Mouse (Mus musculus) cerebral cortex, adult 2 months (tissue): ENCODE results near the gene Ssr2.

Experiments used
- WGBS: fragments of 180-500 bp; shearing (Covaris S2); methylation state at CpG from one replicate; pipeline ENCODE4 v1.1.7; 2018; 5-methylcytosine and 5-hydroxymethylcytosine counted together

The Ssr2 gene

GRCm38 (mm10) chr3:88541622-88542401, 33.9 kb upstream of the Ssr2 start:
- WGBS: 56% methylated on average over 7 of the region's 7 CpGs

- 81% methylated on average over 4 of the region's 4 CpGs for WGBS
Observed at GRCm38 (mm10) chr3:88542486-88542885, 33.2 kb upstream of the Ssr2 start.

GRCm38 (mm10) chr3:88543174-88543573, 32.5 kb upstream of the Ssr2 start:
- WGBS: 91% methylated on average over 8 of the region's 8 CpGs

- 79% methylated on average over 5 of the region's 5 CpGs for WGBS
Observed at GRCm38 (mm10) chr3:88543651-88544410, 31.8 kb upstream of the Ssr2 start.

GRCm38 (mm10) chr3:88544514-88544913, 31.2 kb upstream of the Ssr2 start:
- WGBS: 41% methylated on average over 5 of the region's 5 CpGs

- WGBS: 80% methylated on average over 20 of the region's 20 CpGs
Observed at GRCm38 (mm10) chr3:88544955-88545591, 30.6 kb upstream of the Ssr2 start.

GRCm38 (mm10) chr3:88546674-88547418, 28.8 kb upstream of the Ssr2 start:
- WGBS: 80% methylated on average over 6 of the region's 6 CpGs

- WGBS: 70% methylated on average over 18 of the region's 18 CpGs
Observed at GRCm38 (mm10) chr3:88548180-88548917, 27.3 kb upstream of the Ssr2 start, which contains the start of gene Rab25. Gene Rab25, minus strand, starts transcription at chr3:88548300.

- 79% methylated on average over 4 of the region's 4 CpGs for WGBS
Observed at GRCm38 (mm10) chr3:88551586-88551985, 24.1 kb upstream of the Ssr2 start.

GRCm38 (mm10) chr3:88552082-88552645, 23.5 kb upstream of the Ssr2 start:
- WGBS: 16% methylated on average over 16 of the region's 16 CpGs

GRCm38 (mm10) chr3:88552676-88553524, 22.8 kb upstream of the Ssr2 start, which contains the start of gene Lamtor2:
Gene Lamtor2, minus strand, starts transcription at chr3:88553074.
- WGBS: under 1% methylated on average over 48 of the region's 48 CpGs

GRCm38 (mm10) chr3:88553525-88553879, 22.2 kb upstream of the Ssr2 start, which contains the start of gene Ubqln4:
Gene Ubqln4, plus strand, starts transcription at chr3:88553758.
- under 1% methylated on average over 36 of the region's 37 CpGs for WGBS

- under 1% methylated on average over 39 of the region's 41 CpGs for WGBS
Observed at GRCm38 (mm10) chr3:88553880-88554586, 21.6 kb upstream of the Ssr2 start.

GRCm38 (mm10) chr3:88555069-88555605, 20.5 kb upstream of the Ssr2 start:
- WGBS: 93% methylated on average over 5 of the region's 5 CpGs

- 95% methylated on average over 6 of the region's 6 CpGs for WGBS
Observed at GRCm38 (mm10) chr3:88555731-88556130, 19.9 kb upstream of the Ssr2 start.

- WGBS: 95% methylated on average over 8 of the region's 8 CpGs
Observed at GRCm38 (mm10) chr3:88556616-88557015, 19.1 kb upstream of the Ssr2 start.

GRCm38 (mm10) chr3:88559596-88559995, 16.1 kb upstream of the Ssr2 start:
- WGBS: 96% methylated on average over 9 of the region's 9 CpGs

GRCm38 (mm10) chr3:88561989-88562388, 13.7 kb upstream of the Ssr2 start:
- WGBS: 55% methylated on average over 4 of the region's 4 CpGs

- WGBS: 66% methylated on average over 4 of the region's 4 CpGs
Observed at GRCm38 (mm10) chr3:88563442-88563841, 12.2 kb upstream of the Ssr2 start.
